Mouse (Mus musculus) kidney, embryonic 16.5 days (tissue): ENCODE results near the gene Btbd6. TPM values are rescaled to one million over a fixed set of nuclear protein-coding genes. Genes with fewer than 3 reads are reported as not detected.

Experiments used
- ATAC-seq: fragments of 200-750 bp; cut with Nextera tagmentation; 2 replicates; pipeline ENCODE4 v1.8.0; 2017; ENCODE audit warnings: moderate TSS enrichment; ENCODE audit not compliant: low FRiP score, low TSS enrichment
- H3K27ac ChIP-seq: fragments of 300-500 bp; sonication (generic); 2 replicates; pipeline ENCODE4 v1.5.1; 2014; ENCODE audit warnings: low read length
- H3K27me3 ChIP-seq: fragments of 300-500 bp; sonication (generic); 2 replicates; pipeline ENCODE4 v1.6.1; 2014; ENCODE audit warnings: low read length, control low read depth, mixed read lengths; ENCODE audit not compliant: insufficient read depth
- H3K36me3 ChIP-seq: fragments of 300-500 bp; sonication (generic); 2 replicates; pipeline ENCODE4 v1.6.1; 2014; ENCODE audit warnings: low read length, control low read depth, mixed read lengths; ENCODE audit not compliant: insufficient read depth
- H3K4me1 ChIP-seq: fragments of 300-500 bp; sonication (generic); 2 replicates; pipeline ENCODE4 v1.6.1; 2014; ENCODE audit warnings: low read length, control low read depth, mixed read lengths; ENCODE audit not compliant: insufficient read depth
- H3K4me2 ChIP-seq: fragments of 300-500 bp; sonication (generic); replicated peaks from 2 replicates; pipeline ENCODE4 v1.6.1; 2014; ENCODE audit warnings: low read depth, low read length
- H3K4me3 ChIP-seq: fragments of 300-500 bp; sonication (generic); 2 replicates; pipeline ENCODE4 v1.5.1; 2014; ENCODE audit warnings: mild to moderate bottlenecking, low read length
- H3K9ac ChIP-seq: fragments of 300-500 bp; sonication (generic); replicated peaks from 2 replicates; pipeline ENCODE4 v1.6.1; 2014; ENCODE audit warnings: low read length
- H3K9me3 ChIP-seq: fragments of 300-500 bp; sonication (generic); 2 replicates; pipeline ENCODE4 v1.6.1; 2016; ENCODE audit warnings: low read length, control low read depth
- WGBS: fragments of 180-500 bp; shearing (Covaris S2); extraction: QIAGEN DNeasy Blood & Tissue Kit; methylation state at CpG from one replicate; pipeline ENCODE4 v1.1.7; 2014; 5-methylcytosine and 5-hydroxymethylcytosine counted together
- polyA plus RNA-seq: library from polyadenylated mRNA; unstranded; fragments of >200 nt; fragmentation: Nextera tagmentation; extraction: Ambion mirVana; gene quantifications from 2 replicates; pipeline ENCODE4 v1.2.1, GENCODE M21; 2015

Btbd6 gene
- polyA plus RNA-seq, 1 experiment from 2014 or later: 29.4 TPM

DNA sequence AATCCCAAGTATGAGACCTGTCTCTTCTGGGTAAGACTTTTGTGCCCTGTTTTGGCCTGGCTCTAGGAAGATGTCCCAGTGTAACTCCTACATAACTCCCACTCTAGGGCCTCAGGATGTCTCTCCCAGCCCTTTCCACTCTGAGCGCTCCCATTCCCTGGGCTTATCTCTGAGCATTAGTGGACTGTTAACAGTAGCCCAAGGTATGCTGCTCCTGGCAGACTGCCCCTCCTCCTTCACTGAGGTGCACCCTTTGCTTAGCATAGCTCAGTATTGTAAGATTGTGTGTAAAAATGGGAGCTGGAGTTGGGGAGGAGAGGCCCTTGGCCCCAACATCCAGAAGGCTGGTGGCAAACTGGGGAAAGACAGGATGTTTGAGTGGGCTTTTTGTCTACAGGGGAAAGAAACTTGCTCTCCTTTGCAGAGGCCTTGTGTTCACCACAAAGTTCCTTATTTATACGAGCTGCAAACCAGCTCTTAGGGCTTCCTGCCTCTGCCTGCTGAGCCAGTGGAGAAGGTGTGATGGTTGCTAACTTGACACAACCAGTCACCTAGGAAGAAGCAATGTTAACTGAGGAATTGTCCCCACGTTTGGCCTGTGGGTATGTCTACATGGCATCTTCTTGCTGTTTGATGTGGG, 23.2 kb upstream of the Btbd6 start:
- Histone ChIP-seq H3K4me1 (peaks cover 37% of the 10 kb centered on the region), H3K4me2 (no peak overlapping the region), H3K27ac (peak overlapping the region; percentile 43; the same call in 1 of the 2 replicates), H3K27me3 (no peaks in the 10 kb centered on the region), H3K36me3 (0 out of 2 replicates have a peak, but pooled peaks cover 2% of the 10 kb centered on the region), H3K4me3 (no peak overlapping the region), H3K9me3 (no peaks in the 10 kb centered on the region), H3K9ac (no peak overlapping the region)
- no peak for ATAC-seq
- 78% methylated on average over 3 of the region's 3 CpGs for WGBS

DNA sequence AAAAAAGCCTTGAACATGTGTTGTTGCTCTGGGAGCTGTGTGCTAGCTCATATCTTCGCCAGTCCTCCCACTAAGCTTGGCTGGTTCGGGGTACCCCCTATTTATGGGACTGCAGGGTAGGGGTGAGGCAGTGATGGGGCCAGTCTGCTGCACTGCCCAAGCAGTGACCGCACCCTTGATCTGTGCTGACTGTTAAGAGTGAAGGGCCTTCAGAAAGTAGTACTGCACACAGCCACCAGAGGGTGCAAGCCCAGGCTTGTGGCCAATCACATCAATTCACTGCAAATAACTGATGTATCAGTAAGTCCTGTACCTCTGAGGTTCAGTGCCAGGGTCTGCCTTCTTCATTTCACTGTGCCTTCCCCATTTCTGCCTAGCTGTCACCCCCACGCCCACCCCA, 20.5 kb upstream of the Btbd6 start:
- 31% methylated on average over 4 of the region's 4 CpGs for WGBS
- H3K9me3 ChIP-seq: no peaks in the 10 kb centered on the region
- peaks cover 16% of the 10 kb centered on the region for H3K36me3 ChIP-seq
- H3K4me2 ChIP-seq: no peak overlapping the region
- no peak overlapping the region for H3K4me3 ChIP-seq
- peaks cover 24% of the 10 kb centered on the region for H3K4me1 ChIP-seq
- H3K27ac ChIP-seq: no peak overlapping the region
- no peak overlapping the region for H3K9ac ChIP-seq
- no peaks in the 10 kb centered on the region for H3K27me3 ChIP-seq
- ATAC-seq: peak; percentile 18; the same call in 1 of the 2 replicates

DNA sequence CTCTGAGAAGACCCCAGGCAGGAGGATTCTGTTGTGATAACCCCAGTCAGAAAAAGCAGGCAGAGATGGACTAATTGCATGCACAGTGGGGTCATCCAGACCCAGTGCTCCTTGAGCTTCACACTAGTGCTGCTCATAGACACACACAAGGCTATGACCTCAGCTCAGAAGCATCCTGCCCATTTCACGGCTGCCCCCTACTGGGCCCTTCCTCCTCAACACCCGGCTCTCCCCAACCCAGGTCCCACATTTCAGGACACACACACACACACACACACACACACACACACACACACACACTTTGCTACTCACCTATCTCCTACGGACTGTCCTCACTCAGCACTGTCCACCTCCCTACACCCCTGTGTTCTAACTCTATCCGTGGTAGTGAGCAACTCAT, 18.0 kb upstream of the Btbd6 start:
- Histone ChIP-seq H3K9me3 (no peaks in the 10 kb centered on the region), H3K36me3 (peaks cover 40% of the 10 kb centered on the region), H3K27ac (no peak overlapping the region), H3K27me3 (no peaks in the 10 kb centered on the region), H3K4me3 (no peak overlapping the region), H3K4me2 (no peak overlapping the region), H3K4me1 (no peaks in the 10 kb centered on the region), H3K9ac (no peak overlapping the region)
- WGBS: 38% methylated on average over 4 of the region's 4 CpGs
- ATAC-seq: no peak

DNA sequence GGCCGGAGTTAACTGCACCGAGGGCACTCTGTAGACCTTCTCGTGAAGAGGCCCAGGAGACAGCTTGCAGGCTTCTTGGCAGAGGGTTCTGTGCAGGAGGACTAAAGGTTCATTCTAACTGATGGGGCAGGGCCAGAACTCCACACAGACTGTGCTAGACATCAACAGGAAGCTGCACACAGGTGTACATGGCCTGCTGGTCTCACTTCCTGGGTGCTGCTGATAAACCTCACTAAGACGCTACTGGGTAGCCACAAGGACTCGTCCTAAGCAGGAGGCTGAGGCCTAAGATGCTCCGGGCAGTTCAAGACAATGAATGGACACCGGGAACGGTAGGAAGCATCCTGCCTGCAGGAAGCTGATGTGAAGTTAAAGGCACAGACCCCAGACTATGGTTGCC, 16.9 kb upstream of the Btbd6 start:
- Histone ChIP-seq H3K4me2 (no peak overlapping the region), H3K9ac (no peak overlapping the region), H3K9me3 (no peaks in the 10 kb centered on the region), H3K27me3 (no peaks in the 10 kb centered on the region), H3K36me3 (peaks cover 51% of the 10 kb centered on the region), H3K27ac (no peak overlapping the region), H3K4me3 (no peak overlapping the region), H3K4me1 (no peaks in the 10 kb centered on the region)
- 88% methylated on average over 8 of the region's 8 CpGs for WGBS
- no peak for ATAC-seq

DNA sequence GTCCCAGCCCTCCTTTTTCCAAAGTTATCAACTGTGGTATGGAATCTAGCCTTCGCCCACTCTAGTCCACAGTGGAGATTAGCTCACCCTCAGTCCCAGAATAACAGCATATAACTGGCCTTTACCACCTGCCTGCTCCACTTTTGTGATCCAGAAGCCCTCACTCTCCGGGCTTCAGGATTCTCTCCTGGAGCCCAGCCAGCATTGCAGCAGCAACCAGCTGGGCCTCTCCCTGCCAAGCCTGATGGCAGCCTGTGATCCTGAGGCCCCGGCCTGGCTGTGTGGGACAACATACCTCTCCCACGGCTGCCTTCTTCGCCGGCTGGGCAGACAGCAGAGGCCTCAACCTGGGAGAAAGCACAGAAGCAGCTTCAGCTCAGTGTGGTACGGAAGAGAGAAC, 14.9 kb upstream of the Btbd6 start:
- Histone ChIP-seq H3K4me2 (no peak overlapping the region), H3K9ac (no peak overlapping the region), H3K4me3 (no peak overlapping the region), H3K4me1 (no peaks in the 10 kb centered on the region), H3K27ac (no peak overlapping the region), H3K27me3 (no peaks in the 10 kb centered on the region), H3K9me3 (no peaks in the 10 kb centered on the region), H3K36me3 (peaks cover 69% of the 10 kb centered on the region)
- WGBS: 79% methylated on average over 7 of the region's 7 CpGs
- no peak for ATAC-seq

DNA sequence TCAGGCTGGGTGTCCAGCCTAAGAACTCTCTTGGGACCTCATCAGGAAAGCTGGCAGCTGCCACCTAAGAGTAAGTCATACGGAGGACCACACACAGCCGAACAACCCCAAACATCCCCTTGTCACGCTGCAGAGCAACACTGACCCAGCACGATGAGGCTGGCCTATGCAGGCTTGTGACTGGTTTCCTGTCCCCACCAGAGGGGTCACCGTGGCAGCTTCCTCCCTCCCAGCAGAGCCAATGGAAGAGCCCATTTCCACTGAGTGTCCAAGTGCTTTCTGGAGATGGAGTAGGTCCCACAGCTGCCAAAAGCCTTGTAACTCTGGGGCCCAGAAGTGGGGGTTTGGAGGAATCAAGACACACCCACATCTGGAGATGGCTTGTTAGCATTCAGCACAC, 14.4 kb upstream of the Btbd6 start:
- no peaks in the 10 kb centered on the region for H3K27me3 ChIP-seq
- no peak for ATAC-seq
- H3K27ac ChIP-seq: no peak overlapping the region
- H3K4me3 ChIP-seq: no peak overlapping the region
- H3K9me3 ChIP-seq: no peaks in the 10 kb centered on the region
- H3K4me1 ChIP-seq: no peaks in the 10 kb centered on the region
- H3K9ac ChIP-seq: no peak overlapping the region
- whole genome bisulfite sequencing: 64% methylated on average over 5 of the region's 5 CpGs
- no peak overlapping the region for H3K4me2 ChIP-seq
- peaks cover 73% of the 10 kb centered on the region for H3K36me3 ChIP-seq

DNA sequence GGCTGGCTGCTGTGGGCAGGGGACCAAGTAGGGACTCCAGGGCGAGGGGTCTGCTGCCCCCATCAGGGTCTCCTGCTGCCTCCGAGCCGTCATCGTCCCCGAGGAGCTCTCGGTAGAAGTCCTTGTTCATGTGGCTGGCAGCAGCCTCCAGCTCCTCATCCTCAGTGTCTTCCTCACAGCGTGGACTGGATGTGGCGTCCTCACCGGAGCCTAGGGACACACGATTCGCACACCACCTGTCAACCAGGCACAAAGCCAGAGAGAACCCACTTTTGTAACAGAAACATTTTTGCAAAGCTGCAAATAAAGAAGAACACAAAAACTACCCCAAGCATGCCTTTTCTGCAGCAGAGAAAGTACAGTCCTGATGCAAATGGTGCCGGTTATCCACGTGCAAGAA, 10.5 kb upstream of the Btbd6 start:
- H3K27me3 ChIP-seq: no peaks in the 10 kb centered on the region
- H3K36me3 ChIP-seq: peaks cover 91% of the 10 kb centered on the region
- WGBS: 94% methylated on average over 13 of the region's 13 CpGs
- H3K4me3 ChIP-seq: no peak overlapping the region
- H3K27ac ChIP-seq: no peak overlapping the region
- H3K9ac ChIP-seq: no peak overlapping the region
- ATAC-seq: no peak
- peaks cover 13% of the 10 kb centered on the region for H3K4me1 ChIP-seq
- H3K9me3 ChIP-seq: no peaks in the 10 kb centered on the region
- H3K4me2 ChIP-seq: no peak overlapping the region

DNA sequence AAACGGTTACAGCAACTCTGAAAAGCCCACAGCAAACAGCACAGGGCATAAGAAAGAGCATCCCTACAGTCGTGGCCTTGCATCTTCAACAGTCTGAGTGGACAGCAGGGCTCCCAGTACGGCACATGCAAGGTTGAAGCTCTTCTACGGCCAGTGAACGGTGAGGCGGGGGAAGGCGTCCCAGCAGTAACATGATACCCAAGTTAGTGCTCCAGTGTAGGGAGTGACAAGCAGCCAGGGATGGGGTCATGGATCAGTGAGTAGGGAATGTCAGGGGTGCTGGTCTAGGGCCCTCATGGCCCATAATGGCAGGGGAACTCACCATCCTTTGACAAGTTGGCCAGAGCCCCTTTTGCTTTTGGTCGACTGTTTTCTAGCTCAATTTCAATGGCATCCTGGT, 7.3 kb upstream of the Btbd6 start:
- H3K4me1 ChIP-seq: peaks cover 13% of the 10 kb centered on the region
- H3K4me2 ChIP-seq: no peak overlapping the region
- peaks cover 89% of the 10 kb centered on the region for H3K36me3 ChIP-seq
- WGBS: 23% methylated on average over 8 of the region's 8 CpGs
- H3K27ac ChIP-seq: peak overlapping the region; percentile 7; the same call in 1 of the 2 replicates
- no peak overlapping the region for H3K9ac ChIP-seq
- H3K4me3 ChIP-seq: no peak overlapping the region
- H3K27me3 ChIP-seq: no peaks in the 10 kb centered on the region
- no peaks in the 10 kb centered on the region for H3K9me3 ChIP-seq
- ATAC-seq: peak; percentile 88

DNA sequence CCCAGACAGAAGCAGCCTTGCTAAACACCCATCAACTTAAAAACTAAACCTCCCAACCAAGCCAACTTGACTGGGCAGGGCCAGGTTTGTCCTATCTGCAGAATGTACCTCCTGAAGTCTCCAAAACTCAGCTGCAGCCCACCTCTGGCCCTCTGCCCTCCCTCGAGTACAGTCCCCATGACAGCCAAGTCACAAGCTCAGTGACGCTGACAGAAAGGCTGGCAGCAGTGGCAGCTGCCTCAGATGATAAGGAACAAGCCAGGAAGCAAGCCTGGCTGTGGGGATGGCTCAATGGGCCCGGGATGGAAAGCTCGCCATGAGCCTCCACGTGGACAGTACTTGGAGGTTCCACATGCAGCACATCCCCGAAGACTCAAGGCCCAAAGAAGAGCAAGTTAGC, 6.7 kb upstream of the Btbd6 start:
- H3K27ac ChIP-seq: peak overlapping the region; percentile 22
- no peaks in the 10 kb centered on the region for H3K27me3 ChIP-seq
- H3K9me3 ChIP-seq: no peaks in the 10 kb centered on the region
- ATAC-seq: no peak
- H3K9ac ChIP-seq: no peak overlapping the region
- peaks cover 84% of the 10 kb centered on the region for H3K36me3 ChIP-seq
- H3K4me3 ChIP-seq: no peak overlapping the region
- peaks cover 13% of the 10 kb centered on the region for H3K4me1 ChIP-seq
- WGBS: 83% methylated on average over 6 of the region's 6 CpGs
- no peak overlapping the region for H3K4me2 ChIP-seq

DNA sequence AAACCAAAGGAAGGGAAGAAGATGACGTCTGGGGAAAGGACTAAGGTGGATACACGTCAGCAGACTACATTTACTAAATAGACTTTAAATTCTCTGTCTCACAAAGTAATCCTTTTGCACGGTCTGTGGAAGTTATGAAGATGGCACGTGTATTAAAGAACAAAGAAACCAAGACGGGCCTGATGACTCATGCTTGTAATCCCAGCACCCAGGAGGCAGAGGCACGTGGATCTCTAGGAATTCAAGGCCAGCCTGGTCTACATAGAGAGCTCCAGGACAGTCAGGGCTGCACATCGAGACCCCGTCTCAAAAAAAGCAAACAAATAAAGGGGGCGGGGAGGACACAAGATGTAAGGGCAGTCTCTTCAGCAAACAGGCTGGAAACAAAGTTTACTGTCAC, 1.5 kb upstream of the Btbd6 start:
- Histone ChIP-seq H3K27me3 (no peaks in the 10 kb centered on the region), H3K4me2 (no peak overlapping the region), H3K36me3 (peaks cover 57% of the 10 kb centered on the region), H3K9me3 (no peaks in the 10 kb centered on the region), H3K4me1 (peaks cover 17% of the 10 kb centered on the region), H3K9ac (no peak overlapping the region), H3K27ac (no peak overlapping the region), H3K4me3 (no peak overlapping the region)
- ATAC-seq: no peak
- WGBS: 94% methylated on average over 9 of the region's 9 CpGs
